Mouse (Mus musculus) cortical plate, adult 2 months (tissue): ENCODE results near the gene Eid2. TPM values are rescaled to one million over a fixed set of nuclear protein-coding genes. Genes with fewer than 3 reads are reported as not detected.

Experiments
- H3K27ac ChIP-seq: fragments of 200-500 bp; 2 replicates; pipeline ENCODE4 v1.5.1; 2012; ENCODE audit warnings: low read length, control low read depth, inconsistent platforms; ENCODE audit not compliant: insufficient read depth
- H3K4me1 ChIP-seq: fragments of 200-500 bp; 2 replicates; pipeline ENCODE4 v1.6.1; 2011; ENCODE audit warnings: low read length; ENCODE audit not compliant: control insufficient read depth, insufficient read depth
- H3K4me3 ChIP-seq: fragments of 200-500 bp; 2 replicates; pipeline ENCODE4 v1.5.1; 2011; ENCODE audit warnings: mild to moderate bottlenecking, low read length, control low read depth; ENCODE audit not compliant: insufficient read depth
- CTCF ChIP-seq: fragments of 200-500 bp; IDR thresholded peaks from 2 replicates; pipeline ENCODE4 v1.5.1; 2011; ENCODE audit warnings: mild to moderate bottlenecking, control low read depth, low read length; ENCODE audit not compliant: insufficient read depth; ENCODE audit errors: extremely low read depth
- POLR2A ChIP-seq: fragments of 200-500 bp; IDR thresholded peaks from 2 replicates; pipeline ENCODE4 v1.6.1; 2011; ENCODE audit warnings: mild to moderate bottlenecking, low read length, control low read depth; ENCODE audit not compliant: insufficient read depth; ENCODE audit errors: extremely low read depth
- polyA plus RNA-seq: library from polyadenylated mRNA; depleted of rRNA; stranded (reverse); fragments of >200 nt; gene quantifications from 2 replicates; pipeline ENCODE4 v1.2.3, GENCODE M21; 2012; rRNA removed

The Eid2 gene
- polyA plus RNA-seq, 1 experiment = 49.2 TPM

DNA sequence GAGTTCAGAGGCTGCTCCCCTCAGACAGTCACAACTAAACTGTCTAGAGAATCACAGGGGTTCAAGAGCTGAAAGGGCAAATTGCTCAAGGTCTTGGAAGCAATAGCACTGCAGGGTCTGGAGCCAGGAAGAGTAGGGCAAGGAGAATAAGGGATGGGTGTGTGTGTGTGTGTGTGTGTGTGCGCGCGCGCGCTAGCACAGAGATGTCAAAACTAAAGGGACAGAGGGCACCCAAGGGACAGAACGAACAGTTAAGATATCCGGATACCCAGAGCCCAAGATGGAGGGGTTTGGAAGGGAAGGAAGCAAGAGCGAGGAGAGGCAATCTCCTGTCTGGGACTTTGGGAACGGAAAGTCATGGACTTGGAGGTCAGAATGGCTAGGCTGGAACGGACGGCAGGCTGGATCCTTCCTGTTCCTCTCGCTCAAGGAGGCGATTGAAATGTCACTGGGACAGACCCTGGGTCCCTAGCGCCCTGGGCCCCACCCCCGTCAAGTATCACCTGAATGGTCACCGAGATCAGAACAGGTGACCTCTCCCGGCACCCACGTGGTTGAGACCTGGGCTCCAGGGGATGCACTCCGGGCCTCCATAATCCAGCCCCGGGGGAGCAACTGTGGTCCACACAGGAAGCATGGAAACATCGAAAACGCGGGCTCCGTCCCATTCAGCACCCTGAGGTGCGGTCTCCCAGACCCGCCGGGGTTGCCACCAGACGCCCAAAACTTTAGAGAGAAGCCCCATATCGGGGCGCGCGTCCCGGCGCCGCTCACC lies 43.7 kb downstream of the Eid2 start:
- peak overlapping the region; percentile 58 for H3K4me3 ChIP-seq
- TF ChIP-seq POLR2A (no peak), CTCF (no peak)
- no peak overlapping the region for H3K27ac ChIP-seq
- 0 out of 2 replicates have a peak, but pooled peaks cover 1% of the 10 kb centered on the region for H3K4me1 ChIP-seq

DNA sequence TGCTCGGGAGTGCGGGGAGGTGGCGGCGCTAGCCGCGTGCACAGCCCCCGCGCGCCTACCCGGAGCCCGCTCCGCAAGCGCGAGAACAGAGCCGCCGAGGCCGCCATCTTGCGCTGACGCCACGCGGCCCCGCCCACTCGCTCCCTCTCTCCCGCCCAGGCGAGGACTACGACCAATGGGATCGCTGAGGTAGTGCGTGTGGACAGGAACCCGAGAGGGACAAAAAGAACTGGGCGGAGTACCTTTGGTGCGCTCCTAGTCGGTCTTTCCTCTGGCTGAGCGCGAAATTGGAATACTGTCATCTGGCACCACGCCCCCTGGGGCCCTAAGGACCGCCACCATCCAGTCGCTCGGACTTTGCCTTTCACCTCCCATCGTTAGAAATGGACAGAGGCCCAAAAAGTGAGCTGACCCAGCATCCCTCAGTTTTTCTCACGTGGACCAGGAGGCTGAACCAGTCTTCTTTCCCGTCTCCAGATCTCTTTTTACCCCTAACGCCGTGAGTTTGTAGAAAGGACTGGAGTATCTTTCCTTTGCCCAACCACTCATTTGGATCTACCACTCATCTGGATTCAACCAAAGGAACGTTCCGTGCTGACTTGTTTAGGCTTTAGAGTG lies 44.4 kb downstream of the Eid2 start, which contains the start of gene Timm50:
TSS of gene Timm50 (minus strand) at position 147 of the 618 bp plus-strand sequence.
- H3K4me1 ChIP-seq = 0 out of 2 replicates have a peak, but pooled peaks cover 1% of the 10 kb centered on the region
- H3K27ac ChIP-seq = no peak within 1 kb of the TSS
- no peak for TF ChIP-seq CTCF
- peak; percentile 54; the same call in 1 of the 2 replicates for TF ChIP-seq POLR2A
- peak within 1 kb of the TSS; percentile 58 for H3K4me3 ChIP-seq

DNA sequence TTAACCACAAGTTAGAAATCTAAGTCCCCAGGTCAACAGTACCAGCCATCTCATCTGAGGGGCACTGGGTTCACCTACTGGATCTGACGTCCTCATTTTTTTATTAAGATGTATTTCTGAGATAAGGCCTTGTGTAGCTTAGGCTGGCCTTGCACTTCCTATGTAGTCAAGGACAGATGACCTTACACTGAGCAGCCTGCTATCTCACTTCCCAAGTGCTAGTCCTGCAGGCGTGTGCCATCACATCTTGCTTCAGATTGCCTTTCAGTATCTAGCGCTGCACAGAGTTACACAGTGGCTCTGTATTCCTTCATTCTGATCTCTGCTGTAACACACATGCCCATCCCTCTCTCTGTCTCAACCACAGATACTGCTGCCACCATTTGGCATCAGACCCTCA lies 50.4 kb downstream of the Eid2 start:
- H3K4me1 ChIP-seq = no peaks in the 10 kb centered on the region
- no peak overlapping the region for H3K4me3 ChIP-seq
- no peak overlapping the region for H3K27ac ChIP-seq
- no peak for TF ChIP-seq CTCF
- TF ChIP-seq POLR2A = no peak

DNA sequence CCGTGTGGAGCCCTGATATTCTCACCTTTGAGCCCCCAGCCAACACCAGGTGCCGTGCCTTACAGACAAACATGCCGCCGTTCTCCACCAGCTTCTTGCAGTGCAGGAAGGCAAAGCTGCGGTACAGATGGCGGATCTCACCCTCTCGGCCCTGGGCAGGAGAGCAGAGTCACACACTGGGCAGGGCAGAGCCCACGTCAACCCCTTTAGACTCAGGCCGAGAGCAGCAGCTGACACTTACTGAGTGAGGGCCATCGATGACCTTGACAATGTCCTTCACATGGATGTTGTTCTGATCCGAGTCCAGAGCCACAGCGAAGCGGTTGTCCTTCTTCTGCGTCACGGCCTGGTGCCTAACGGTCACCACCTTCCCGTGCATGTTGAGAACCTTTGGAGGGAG lies 51.0 kb downstream of the Eid2 start:
- H3K4me1 ChIP-seq = no peaks in the 10 kb centered on the region
- no peak for TF ChIP-seq POLR2A
- TF ChIP-seq CTCF = no peak

More for the DNA sequence above, 51.0 kb downstream of the Eid2 start:
- no peak overlapping the region for H3K27ac ChIP-seq
- no peak overlapping the region for H3K4me3 ChIP-seq

Other genes with a start within 250 kb of the Eid2 start
- gene Psmc4, start 217.8 kb upstream of the Eid2 start, polyA plus RNA-seq = 178 and 181 TPM in 2 replicates
- gene Fcgbp, start 196.6 kb upstream of the Eid2 start, polyA plus RNA-seq = 0.21 and 0.40 TPM in 2 replicates
- gene 9530053A07Rik, start 138.4 kb upstream of the Eid2 start, polyA plus RNA-seq = 0.06 TPM in 1 of 2 replicates, not detected in the other
- 78.3 and 82.6 TPM in 2 replicates for gene Fbl, start 98.2 kb upstream of the Eid2 start, polyA plus RNA-seq
- 30.7 and 31.1 TPM in 2 replicates for gene Dyrk1b, start 88.4 kb upstream of the Eid2 start, polyA plus RNA-seq
- 26.4 and 27.0 TPM in 2 replicates for gene Eid2b, start 9.9 kb downstream of the Eid2 start, polyA plus RNA-seq
- 0.92 and 1.0 TPM in 2 replicates for gene Selenov, start 23.3 kb downstream of the Eid2 start, polyA plus RNA-seq
- gene Dll3, start 34.4 kb downstream of the Eid2 start, polyA plus RNA-seq = 2.2 TPM in 2 replicates
- 56.9 and 58.6 TPM in 2 replicates for gene Timm50, start 44.2 kb downstream of the Eid2 start, polyA plus RNA-seq
- 112 and 113 TPM in 2 replicates for gene Supt5, start 70.9 kb downstream of the Eid2 start, polyA plus RNA-seq
- 648 and 653 TPM in 2 replicates for gene Rps16, start 82.8 kb downstream of the Eid2 start, polyA plus RNA-seq
- 3.5 and 4.2 TPM in 2 replicates for gene Plekhg2, start 104.7 kb downstream of the Eid2 start, polyA plus RNA-seq
- 3.6 and 3.8 TPM in 2 replicates for gene Zfp36, start 112.4 kb downstream of the Eid2 start, polyA plus RNA-seq
- gene Med29, start 124.8 kb downstream of the Eid2 start, polyA plus RNA-seq = 38.6 and 42.6 TPM in 2 replicates
- 101 and 108 TPM in 2 replicates for gene Paf1, start 125.1 kb downstream of the Eid2 start, polyA plus RNA-seq
- 2.8 and 5.1 TPM in 2 replicates for gene Gmfg, start 169.6 kb downstream of the Eid2 start, polyA plus RNA-seq
- 47.0 and 51.1 TPM in 2 replicates for gene Lrfn1, start 184.1 kb downstream of the Eid2 start, polyA plus RNA-seq
- not detected in 2 replicates for gene Ifnl2, start 242.6 kb downstream of the Eid2 start, polyA plus RNA-seq